Mouse (Mus musculus) heart, embryonic 13.5 days (tissue): Measurements from ENCODE around the gene Tbx1. TPM values are rescaled to one million over a fixed set of nuclear protein-coding genes. Genes with fewer than 3 reads are reported as not detected.

ENCODE experiments used
- ATAC-seq: fragments of 200-750 bp; cut with Nextera tagmentation; 2 replicates; pipeline ENCODE4 v1.8.0; 2017; ENCODE audit warnings: moderate TSS enrichment; ENCODE audit not compliant: insufficient number of reproducible peaks, low FRiP score, low TSS enrichment; ENCODE audit errors: extremely low read depth
- H3K27ac ChIP-seq: fragments of 300-500 bp; sonication (generic); replicated peaks from 2 replicates; pipeline ENCODE4 v1.5.1; 2015; ENCODE audit warnings: moderate library complexity, mild to moderate bottlenecking, inconsistent platforms
- H3K27me3 ChIP-seq: fragments of 300-500 bp; sonication (generic); replicated peaks from 2 replicates; pipeline ENCODE4 v1.6.1; 2015; ENCODE audit warnings: mild to moderate bottlenecking, inconsistent platforms
- H3K36me3 ChIP-seq: fragments of 300-500 bp; sonication (generic); 2 replicates; pipeline ENCODE4 v1.6.1; 2015; ENCODE audit warnings: mild to moderate bottlenecking, inconsistent platforms
- H3K4me1 ChIP-seq: fragments of 300-500 bp; sonication (generic); 2 replicates; pipeline ENCODE4 v1.6.1; 2015; ENCODE audit warnings: inconsistent platforms
- H3K4me2 ChIP-seq: fragments of 300-500 bp; sonication (generic); 2 replicates; pipeline ENCODE4 v1.6.1; 2015; ENCODE audit warnings: inconsistent platforms, mild to moderate bottlenecking, moderate library complexity
- H3K4me3 ChIP-seq: fragments of 300-500 bp; sonication (generic); 2 replicates; pipeline ENCODE4 v1.5.1; 2015; ENCODE audit warnings: moderate library complexity, mild to moderate bottlenecking, inconsistent platforms
- H3K9ac ChIP-seq: fragments of 300-500 bp; sonication (generic); 2 replicates; pipeline ENCODE4 v1.6.1; 2015; ENCODE audit warnings: inconsistent platforms, mild to moderate bottlenecking, moderate library complexity
- H3K9me3 ChIP-seq: fragments of 300-500 bp; sonication (generic); 2 replicates; pipeline ENCODE4 v1.6.1; 2016; ENCODE audit warnings: inconsistent platforms
- WGBS: fragments of 180-500 bp; shearing (Covaris S2); methylation state at CpG from one replicate; pipeline ENCODE4 v1.1.7; 2015; ENCODE audit warnings: mixed read lengths; 5-methylcytosine and 5-hydroxymethylcytosine counted together
- polyA plus RNA-seq: library from polyadenylated mRNA; unstranded; fragments of >200 nt; fragmentation: Nextera tagmentation; extraction: Ambion mirVana; gene quantifications from 2 replicates; pipeline ENCODE4 v1.2.1, GENCODE M21; 2015

Tbx1 gene
- polyA plus RNA-seq, 1 experiment from 2014 or later, result 1.1 TPM

DNA sequence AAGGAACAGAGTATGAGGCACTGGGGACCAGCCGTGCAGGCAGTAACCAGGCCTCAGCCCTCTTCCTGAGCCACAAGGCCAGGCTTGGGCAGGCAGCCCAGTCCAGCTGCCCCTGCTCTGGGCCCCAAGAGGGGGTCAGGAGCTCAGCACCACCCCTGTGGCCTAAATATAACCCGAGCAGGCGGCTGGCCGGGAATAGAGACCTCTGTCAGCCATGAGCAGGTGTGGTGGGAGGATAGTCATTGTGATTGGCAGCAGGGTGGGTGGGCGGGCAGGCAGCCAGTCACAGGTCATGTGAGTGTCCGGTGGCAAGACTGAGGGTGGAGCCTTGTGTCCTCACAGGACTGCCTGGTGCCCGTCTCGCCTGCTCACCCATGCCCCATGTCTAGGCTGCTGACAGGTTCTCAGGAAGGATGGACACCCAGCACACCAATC is 13.8 kb upstream of the Tbx1 start:
- no peak overlapping the region for H3K4me3 ChIP-seq
- H3K4me1 ChIP-seq, result peaks cover 30% of the 10 kb centered on the region
- 39% methylated on average over 8 of the region's 8 CpGs for WGBS
- H3K27me3 ChIP-seq, result peaks cover 33% of the 10 kb centered on the region
- peak overlapping the region; percentile 79 for H3K27ac ChIP-seq
- peak; percentile 55; the same call in 1 of the 2 replicates for ATAC-seq
- peak overlapping the region; percentile 65 for H3K9ac ChIP-seq
- H3K4me2 ChIP-seq, result no peak overlapping the region
- H3K9me3 ChIP-seq, result no peaks in the 10 kb centered on the region
- H3K36me3 ChIP-seq, result no peaks in the 10 kb centered on the region

DNA sequence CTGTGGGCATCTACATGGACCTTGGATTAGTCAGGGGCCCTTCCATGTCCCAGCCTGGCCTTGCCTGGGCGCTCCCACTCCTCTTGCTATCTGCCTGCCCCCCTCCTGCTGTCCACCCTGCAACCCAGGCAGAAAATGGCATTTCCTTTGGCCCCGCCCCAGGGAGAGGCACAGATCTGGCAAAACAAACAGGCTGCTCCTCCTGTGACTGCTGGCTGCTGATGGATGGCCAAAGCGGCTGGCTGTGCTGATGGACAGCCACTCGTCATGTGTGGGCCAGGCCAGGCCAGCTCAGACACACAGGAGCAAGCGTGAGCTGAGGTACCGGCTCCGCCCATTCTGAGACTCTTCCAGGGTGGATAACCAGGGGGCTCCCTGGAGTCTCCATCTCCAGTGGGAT is 11.0 kb upstream of the Tbx1 start:
- Histone ChIP-seq H3K27me3 (peaks cover 25% of the 10 kb centered on the region), H3K27ac (no peak overlapping the region), H3K4me1 (peaks cover 24% of the 10 kb centered on the region), H3K4me3 (no peak overlapping the region), H3K9me3 (no peaks in the 10 kb centered on the region), H3K4me2 (no peak overlapping the region), H3K36me3 (no peaks in the 10 kb centered on the region), H3K9ac (no peak overlapping the region)
- ATAC-seq, result no peak
- WGBS, result 60% methylated on average over 7 of the region's 7 CpGs

- H3K4me1 ChIP-seq, result peaks cover 4% of the 10 kb centered on the region
- no peaks in the 10 kb centered on the region for H3K9me3 ChIP-seq
- 53% methylated on average over 3 of the region's 3 CpGs for WGBS
- H3K4me2 ChIP-seq, result no peak overlapping the region
- peaks cover 49% of the 10 kb centered on the region for H3K27me3 ChIP-seq
- no peak for ATAC-seq
- no peak overlapping the region for H3K4me3 ChIP-seq
- no peak overlapping the region for H3K9ac ChIP-seq
- H3K36me3 ChIP-seq, result no peaks in the 10 kb centered on the region
- no peak overlapping the region for H3K27ac ChIP-seq
Measured at GRCm38 (mm10) chr16:18598006-18598405, 7.5 kb upstream of the Tbx1 start.

DNA sequence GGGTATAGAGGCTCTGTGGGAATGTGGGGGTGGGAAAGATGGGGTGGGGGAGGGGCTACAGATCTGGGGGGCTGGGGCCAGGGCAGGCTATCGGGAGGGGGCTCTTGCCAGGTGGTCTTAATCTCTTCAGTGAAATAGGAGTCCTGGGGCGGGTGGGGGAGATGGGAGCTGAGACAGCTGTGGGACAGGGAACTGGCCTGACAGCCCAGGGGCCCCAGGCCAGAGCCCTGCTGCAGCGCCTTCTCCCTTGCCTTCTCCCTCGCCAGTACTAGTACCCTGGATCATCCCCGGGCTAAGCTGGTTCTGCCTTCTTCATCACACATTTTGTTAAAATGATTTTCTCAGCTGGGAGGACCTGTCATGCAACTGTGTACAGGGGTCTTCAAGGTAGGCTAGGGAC is 5.8 kb upstream of the Tbx1 start:
- H3K9ac ChIP-seq, result no peak overlapping the region
- no peak overlapping the region for H3K27ac ChIP-seq
- H3K4me3 ChIP-seq, result no peak overlapping the region
- peaks cover 64% of the 10 kb centered on the region for H3K27me3 ChIP-seq
- peaks cover 8% of the 10 kb centered on the region for H3K4me1 ChIP-seq
- no peaks in the 10 kb centered on the region for H3K9me3 ChIP-seq
- WGBS, result 38% methylated on average over 5 of the region's 5 CpGs
- no peak for ATAC-seq
- no peak overlapping the region for H3K4me2 ChIP-seq
- H3K36me3 ChIP-seq, result no peaks in the 10 kb centered on the region

GRCm38 (mm10) chr16:18593930-18594329 is 3.5 kb upstream of the Tbx1 start:
- Histone ChIP-seq H3K27ac (no peak overlapping the region), H3K36me3 (no peaks in the 10 kb centered on the region), H3K9ac (no peak overlapping the region), H3K4me1 (peaks cover 25% of the 10 kb centered on the region), H3K4me2 (no peak overlapping the region), H3K27me3 (peaks cover 87% of the 10 kb centered on the region), H3K4me3 (no peak overlapping the region), H3K9me3 (no peaks in the 10 kb centered on the region)
- no peak for ATAC-seq
- 63% methylated on average over 2 of the region's 2 CpGs for WGBS

DNA sequence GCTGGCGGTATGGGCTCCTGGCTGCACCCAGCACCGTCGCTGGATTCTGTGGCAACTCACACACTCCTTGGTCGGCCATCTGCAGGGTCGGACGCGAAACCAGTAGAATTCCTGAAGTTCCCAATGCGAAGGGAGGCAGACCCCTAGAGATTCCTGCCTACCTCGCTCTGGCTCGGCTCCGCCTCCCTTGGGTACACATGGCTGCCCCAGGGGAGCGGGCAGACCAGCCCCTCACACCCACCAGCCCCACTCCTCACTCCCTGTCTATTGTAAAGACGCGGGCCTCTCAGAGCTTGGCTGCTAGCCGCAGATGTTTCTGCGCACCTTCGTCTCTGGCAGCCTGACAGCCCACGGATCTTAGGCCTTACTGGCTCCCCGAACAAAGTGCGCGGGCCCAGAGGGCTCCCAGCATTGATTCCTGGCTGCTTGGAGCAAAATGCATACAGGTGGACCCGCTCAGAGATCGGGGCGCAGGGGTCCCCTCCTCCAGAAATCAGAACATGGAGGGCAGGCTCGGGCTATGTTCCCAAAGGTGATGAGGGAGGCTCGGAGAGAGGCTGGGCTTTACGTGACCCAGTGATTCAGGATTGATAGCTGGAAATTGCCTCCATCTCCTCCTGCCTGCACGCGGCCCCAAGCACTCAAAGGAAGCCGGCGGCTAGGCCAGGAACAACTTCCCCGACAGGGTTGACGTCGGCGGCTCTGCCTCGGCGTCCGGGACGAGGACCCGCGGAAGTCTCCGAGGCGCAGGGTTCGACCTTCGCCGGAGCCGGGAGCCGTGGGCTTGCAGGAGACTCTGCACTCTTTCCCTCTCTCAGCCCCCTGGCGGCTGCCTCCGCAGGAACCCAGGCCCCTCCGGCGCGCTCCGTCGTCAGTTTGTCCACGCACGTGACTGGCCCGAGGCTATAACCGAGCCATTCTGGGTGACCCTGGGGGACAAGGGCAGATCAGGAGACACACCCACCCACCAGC is 862 bp upstream of the Tbx1 start:
- Histone ChIP-seq H3K27me3 (peaks cover 97% of the 10 kb centered on the region), H3K4me2 (peak overlapping the region; percentile 71), H3K9me3 (no peaks in the 10 kb centered on the region), H3K4me3 (peak overlapping the region; percentile 47), H3K4me1 (peaks cover 47% of the 10 kb centered on the region), H3K27ac (no peak overlapping the region), H3K9ac (peak overlapping the region; percentile 1), H3K36me3 (no peaks in the 10 kb centered on the region)
- ATAC-seq, result no peak
- 2% methylated on average over 59 of the region's 59 CpGs for WGBS

GRCm38 (mm10) chr16:18589080-18589621 is 1.3 kb downstream of the Tbx1 start:
- WGBS, result 45% methylated on average over 9 of the region's 9 CpGs
- Histone ChIP-seq H3K36me3 (no peaks in the 10 kb centered on the region), H3K4me3 (peak overlapping the region; percentile 54)

GRCm38 (mm10) chr16:18588738-18589055 is 1.8 kb downstream of the Tbx1 start:
- H3K4me2 ChIP-seq, result peak overlapping the region; percentile 81
- H3K4me3 ChIP-seq, result peak overlapping the region; percentile 54
- WGBS, result 11% methylated on average over 31 of the region's 31 CpGs
- peaks cover 97% of the 10 kb centered on the region for H3K27me3 ChIP-seq
- no peaks in the 10 kb centered on the region for H3K36me3 ChIP-seq
- peaks cover 56% of the 10 kb centered on the region for H3K4me1 ChIP-seq
- H3K9ac ChIP-seq, result no peak overlapping the region; the same call in 1 of the 2 replicates
- H3K9me3 ChIP-seq, result no peaks in the 10 kb centered on the region
- ATAC-seq, result no peak
- H3K27ac ChIP-seq, result no peak overlapping the region

More at GRCm38 (mm10) chr16:18589080-18589621, 1.3 kb downstream of the Tbx1 start:
- H3K9ac ChIP-seq, result no peak overlapping the region
- peaks cover 97% of the 10 kb centered on the region for H3K27me3 ChIP-seq
- no peak overlapping the region for H3K27ac ChIP-seq
- H3K4me1 ChIP-seq, result peaks cover 56% of the 10 kb centered on the region
- peak overlapping the region; percentile 81 for H3K4me2 ChIP-seq
- no peak for ATAC-seq
- H3K9me3 ChIP-seq, result no peaks in the 10 kb centered on the region

GRCm38 (mm10) chr16:18587847-18588737 is 2.4 kb downstream of the Tbx1 start:
- H3K27ac ChIP-seq, result no peak overlapping the region
- H3K4me1 ChIP-seq, result peaks cover 56% of the 10 kb centered on the region
- H3K27me3 ChIP-seq, result peaks cover 97% of the 10 kb centered on the region
- peak overlapping the region; percentile 63; the same call in 1 of the 2 replicates for H3K9ac ChIP-seq
- H3K9me3 ChIP-seq, result no peaks in the 10 kb centered on the region
- peak overlapping the region; percentile 54 for H3K4me3 ChIP-seq
- H3K4me2 ChIP-seq, result peak overlapping the region; percentile 81
- no peaks in the 10 kb centered on the region for H3K36me3 ChIP-seq
- 2% methylated on average over 57 of the region's 57 CpGs for WGBS
- no peak for ATAC-seq

GRCm38 (mm10) chr16:18586906-18587546 is 3.4 kb downstream of the Tbx1 start:
- peaks cover 100% of the 10 kb centered on the region for H3K27me3 ChIP-seq
- no peak for ATAC-seq
- H3K4me2 ChIP-seq, result peak overlapping the region; percentile 81
- no peak overlapping the region for H3K27ac ChIP-seq
- 2% methylated on average over 32 of the region's 62 CpGs for WGBS
- peak overlapping the region; percentile 54 for H3K4me3 ChIP-seq
- H3K9me3 ChIP-seq, result no peaks in the 10 kb centered on the region
- no peaks in the 10 kb centered on the region for H3K36me3 ChIP-seq
- peak overlapping the region; percentile 75 for H3K9ac ChIP-seq
- H3K4me1 ChIP-seq, result peaks cover 62% of the 10 kb centered on the region
